Mouse (Mus musculus): ENCODE data around the gene Dock7. TPM values are rescaled to one million over a fixed set of nuclear protein-coding genes. Genes with fewer than 3 reads are reported as not detected.

Dock7 gene
- polyA plus RNA-seq, 1 experiment, result 48.2 TPM

DNA sequence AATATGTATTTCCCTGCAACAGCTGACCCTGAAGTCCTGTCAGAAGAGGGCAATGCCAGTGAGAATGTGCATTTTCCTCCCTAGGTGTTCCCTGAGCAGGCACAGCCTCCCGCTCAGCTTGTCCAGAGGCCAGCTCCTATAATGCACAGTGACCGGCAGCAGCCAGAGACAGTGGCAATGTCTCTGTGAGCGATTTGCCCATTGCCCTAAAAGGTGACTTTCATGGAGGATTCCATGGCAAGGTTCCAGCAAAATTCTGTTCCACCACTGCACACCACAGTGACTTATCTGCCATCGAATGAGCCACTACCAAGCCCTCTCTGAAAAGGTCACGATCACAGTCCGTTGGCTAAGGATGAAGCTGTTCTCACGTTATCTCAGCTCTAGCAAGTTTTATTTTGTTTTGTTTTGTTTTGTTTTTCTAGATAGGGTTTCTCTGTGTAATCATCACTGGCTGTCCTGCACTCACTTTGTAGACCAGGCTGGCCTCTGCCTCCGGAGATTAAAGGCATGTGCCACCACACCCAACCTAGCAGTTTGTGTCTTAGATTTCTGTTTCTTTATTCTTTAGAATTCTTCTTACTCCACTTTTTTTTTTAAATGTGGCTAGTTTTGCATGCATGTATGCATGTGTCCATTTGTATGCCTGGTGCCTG is 17.4 kb upstream of the Dock7 start:
- DNase-seq, result no peak
- WGBS, result 77% methylated on average over 8 of the region's 8 CpGs
- Histone ChIP-seq H3K4me1 (ENCODE audit: control insufficient read depth, insufficient read depth, low read length) (no peaks in the 10 kb centered on the region), H3K27ac (ENCODE audit: insufficient read depth, low read length) (no peak overlapping the region), H3K4me3 (replicated peaks; ENCODE audit: insufficient read depth, low read depth, low read length) (no peak overlapping the region), H3K27me3 (ENCODE audit: control insufficient read depth, insufficient read depth, low read length) (no peaks in the 10 kb centered on the region)
- TF ChIP-seq POLR2A (IDR thresholded peaks at IDR 0.05; ENCODE audit: borderline replicate concordance, insufficient read depth, low read length), result no peak
- no peak for TF ChIP-seq CTCF (IDR thresholded peaks at IDR 0.05; ENCODE audit: borderline replicate concordance, insufficient read depth, low read depth, low read length)

- Histone ChIP-seq H3K4me3 (replicated peaks; ENCODE audit: insufficient read depth, low read depth, low read length) (no peak overlapping the region), H3K27ac (ENCODE audit: insufficient read depth, low read length) (no peak overlapping the region), H3K27me3 (ENCODE audit: control insufficient read depth, insufficient read depth, low read length) (no peaks in the 10 kb centered on the region), H3K4me1 (ENCODE audit: control insufficient read depth, insufficient read depth, low read length) (no peaks in the 10 kb centered on the region)
- WGBS, result 66% methylated on average over 3 of the region's 3 CpGs
- DNase-seq, result no peak
- TF ChIP-seq POLR2A (IDR thresholded peaks at IDR 0.05; ENCODE audit: borderline replicate concordance, insufficient read depth, low read length) (no peak), CTCF (IDR thresholded peaks at IDR 0.05; ENCODE audit: borderline replicate concordance, insufficient read depth, low read depth, low read length) (no peak)
These were observed 13.8 kb upstream of the Dock7 start for GRCm38 (mm10) chr4:99134522-99134921.

DNA sequence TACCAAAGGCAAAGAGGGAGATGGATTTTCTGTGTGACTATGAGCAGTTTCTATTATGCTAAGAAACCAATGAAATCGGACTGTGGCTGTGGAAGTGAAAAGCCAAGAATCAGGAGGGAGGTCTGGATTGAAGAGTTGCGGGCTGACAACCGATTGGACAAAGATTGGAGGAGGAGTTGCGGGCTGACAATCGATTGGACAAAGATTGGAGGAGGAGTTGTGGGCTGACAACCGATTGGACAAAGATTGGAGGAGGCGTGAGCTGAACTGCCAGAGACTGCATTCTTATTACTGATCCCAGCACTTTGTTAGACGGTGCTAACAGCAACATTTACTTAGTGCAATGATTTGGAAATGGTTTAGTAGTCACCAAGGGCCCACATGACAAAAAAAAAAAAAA is 12.6 kb upstream of the Dock7 start:
- 92% methylated on average over 8 of the region's 8 CpGs for WGBS
- Histone ChIP-seq H3K27me3 (ENCODE audit: control insufficient read depth, insufficient read depth, low read length) (no peaks in the 10 kb centered on the region), H3K27ac (ENCODE audit: insufficient read depth, low read length) (no peak overlapping the region), H3K4me1 (ENCODE audit: control insufficient read depth, insufficient read depth, low read length) (no peaks in the 10 kb centered on the region), H3K4me3 (replicated peaks; ENCODE audit: insufficient read depth, low read depth, low read length) (no peak overlapping the region)
- no peak for TF ChIP-seq CTCF (IDR thresholded peaks at IDR 0.05; ENCODE audit: borderline replicate concordance, insufficient read depth, low read depth, low read length)
- TF ChIP-seq POLR2A (IDR thresholded peaks at IDR 0.05; ENCODE audit: borderline replicate concordance, insufficient read depth, low read length), result no peak
- DNase-seq, result no peak

GRCm38 (mm10) chr4:99132686-99133085 is 12.0 kb upstream of the Dock7 start:
- no peaks in the 10 kb centered on the region for H3K27me3 ChIP-seq (ENCODE audit: control insufficient read depth, insufficient read depth, low read length)
- no peaks in the 10 kb centered on the region for H3K4me1 ChIP-seq (ENCODE audit: control insufficient read depth, insufficient read depth, low read length)
- 64% methylated on average over 6 of the region's 6 CpGs for WGBS
- TF ChIP-seq POLR2A (IDR thresholded peaks at IDR 0.05; ENCODE audit: borderline replicate concordance, insufficient read depth, low read length) (no peak), CTCF (IDR thresholded peaks at IDR 0.05; ENCODE audit: borderline replicate concordance, insufficient read depth, low read depth, low read length) (no peak)
- H3K4me3 ChIP-seq (replicated peaks; ENCODE audit: insufficient read depth, low read depth, low read length), result no peak overlapping the region
- no peak overlapping the region for H3K27ac ChIP-seq (ENCODE audit: insufficient read depth, low read length)
- no peak for DNase-seq

GRCm38 (mm10) chr4:99131227-99131653 is 10.5 kb upstream of the Dock7 start:
- Histone ChIP-seq H3K27ac (ENCODE audit: insufficient read depth, low read length) (no peak overlapping the region), H3K4me3 (replicated peaks; ENCODE audit: insufficient read depth, low read depth, low read length) (no peak overlapping the region), H3K27me3 (ENCODE audit: control insufficient read depth, insufficient read depth, low read length) (no peaks in the 10 kb centered on the region), H3K4me1 (ENCODE audit: control insufficient read depth, insufficient read depth, low read length) (no peaks in the 10 kb centered on the region)
- TF ChIP-seq CTCF (IDR thresholded peaks at IDR 0.05; ENCODE audit: borderline replicate concordance, insufficient read depth, low read depth, low read length) (no peak), POLR2A (IDR thresholded peaks at IDR 0.05; ENCODE audit: borderline replicate concordance, insufficient read depth, low read length) (no peak)
- DNase-seq, result no peak
- WGBS, result 88% methylated on average over 9 of the region's 9 CpGs

DNA sequence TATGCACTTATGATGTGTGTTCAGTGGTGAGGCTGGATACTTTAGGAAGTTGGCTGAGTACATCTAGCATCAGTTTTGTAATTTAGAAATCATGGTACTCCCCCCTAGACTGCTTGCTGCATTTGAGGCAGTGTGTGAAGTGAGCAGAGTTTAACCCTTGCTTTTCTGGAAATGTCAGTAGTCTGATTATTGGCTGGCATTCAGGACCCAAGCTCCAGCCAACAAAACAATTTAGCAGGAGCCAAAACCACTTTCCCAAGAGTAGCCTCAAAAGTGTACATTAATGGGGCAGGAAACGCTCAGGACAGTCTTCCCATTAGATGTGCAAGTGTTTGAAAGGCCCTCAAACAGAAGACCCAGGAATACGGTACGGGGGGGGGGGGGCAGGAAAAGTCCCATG is 2.8 kb upstream of the Dock7 start:
- DNase-seq, result no peak
- Histone ChIP-seq H3K27me3 (ENCODE audit: control insufficient read depth, insufficient read depth, low read length) (no peaks in the 10 kb centered on the region), H3K4me3 (replicated peaks; ENCODE audit: insufficient read depth, low read depth, low read length) (no peak overlapping the region), H3K4me1 (ENCODE audit: control insufficient read depth, insufficient read depth, low read length) (peaks cover 6% of the 10 kb centered on the region), H3K27ac (ENCODE audit: insufficient read depth, low read length) (no peak overlapping the region)
- no peak for TF ChIP-seq POLR2A (IDR thresholded peaks at IDR 0.05; ENCODE audit: borderline replicate concordance, insufficient read depth, low read length)
- no peak for TF ChIP-seq CTCF (IDR thresholded peaks at IDR 0.05; ENCODE audit: borderline replicate concordance, insufficient read depth, low read depth, low read length)
- WGBS, result 35% methylated on average over 3 of the region's 3 CpGs

DNA sequence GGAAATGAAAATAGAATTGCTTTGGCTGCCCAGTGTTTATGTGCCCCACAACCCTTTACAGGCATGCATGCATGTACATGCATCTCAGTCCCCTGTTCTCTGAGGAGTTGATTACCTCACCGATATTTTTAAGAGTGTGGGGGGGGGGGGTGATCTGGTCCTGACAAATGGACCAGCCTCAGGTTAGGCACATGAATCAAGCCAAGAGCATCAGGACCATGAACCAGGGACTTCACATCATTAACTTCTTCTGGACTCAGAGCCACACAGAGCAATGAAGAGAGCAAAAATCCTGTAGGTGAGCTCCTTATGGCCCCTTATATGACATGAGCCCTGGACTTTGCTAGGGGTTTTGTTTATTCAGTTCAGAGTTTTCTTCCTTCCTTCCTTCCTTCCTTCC is 2.1 kb upstream of the Dock7 start:
- WGBS, result 68% methylated on average over 1 of the region's 1 CpGs
- H3K27ac ChIP-seq (ENCODE audit: insufficient read depth, low read length), result no peak overlapping the region
- no peak for TF ChIP-seq CTCF (IDR thresholded peaks at IDR 0.05; ENCODE audit: borderline replicate concordance, insufficient read depth, low read depth, low read length)
- no peak for TF ChIP-seq POLR2A (IDR thresholded peaks at IDR 0.05; ENCODE audit: borderline replicate concordance, insufficient read depth, low read length)
- DNase-seq, result no peak
- H3K4me1 ChIP-seq (ENCODE audit: control insufficient read depth, insufficient read depth, low read length), result peaks cover 6% of the 10 kb centered on the region
- no peaks in the 10 kb centered on the region for H3K27me3 ChIP-seq (ENCODE audit: control insufficient read depth, insufficient read depth, low read length)
- H3K4me3 ChIP-seq (replicated peaks; ENCODE audit: insufficient read depth, low read depth, low read length), result no peak overlapping the region

DNA sequence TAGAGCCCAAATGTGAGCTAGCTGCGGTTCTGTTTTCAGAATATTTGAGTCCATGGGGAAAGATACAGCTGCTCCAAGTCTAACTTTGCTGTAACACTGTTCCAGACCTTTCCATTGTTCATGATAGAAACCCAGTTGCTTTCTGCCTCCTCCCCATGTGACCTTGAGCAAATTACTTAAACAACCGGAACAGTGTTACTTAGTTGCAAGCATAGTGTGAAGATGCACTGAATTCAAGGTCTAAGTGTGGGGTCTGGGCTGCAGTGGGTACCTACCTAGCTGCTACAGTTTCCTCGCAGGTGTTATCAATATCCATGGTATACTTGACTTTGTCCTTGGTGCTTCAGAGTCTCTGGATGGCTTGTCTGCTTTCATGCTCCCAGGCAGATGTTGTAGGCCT is 1.3 kb upstream of the Dock7 start:
- no peak for DNase-seq
- WGBS, result 91% methylated on average over 3 of the region's 3 CpGs
- Histone ChIP-seq H3K27me3 (ENCODE audit: control insufficient read depth, insufficient read depth, low read length) (no peaks in the 10 kb centered on the region), H3K27ac (ENCODE audit: insufficient read depth, low read length) (no peak overlapping the region), H3K4me3 (replicated peaks; ENCODE audit: insufficient read depth, low read depth, low read length) (no peak overlapping the region), H3K4me1 (ENCODE audit: control insufficient read depth, insufficient read depth, low read length) (peaks cover 6% of the 10 kb centered on the region)
- TF ChIP-seq POLR2A (IDR thresholded peaks at IDR 0.05; ENCODE audit: borderline replicate concordance, insufficient read depth, low read length), result no peak
- TF ChIP-seq CTCF (IDR thresholded peaks at IDR 0.05; ENCODE audit: borderline replicate concordance, insufficient read depth, low read depth, low read length), result no peak
